Mouse (Mus musculus) ES-Bruce4 (cell line): Measurements from ENCODE around the gene H2-Ab1. TPM values are rescaled to one million over a fixed set of nuclear protein-coding genes. Genes with fewer than 3 reads are reported as not detected.

Experiments used
- H3K27ac ChIP-seq: 2 replicates; pipeline ENCODE4 v1.5.1; 2012; ENCODE audit warnings: low read length, inconsistent platforms; ENCODE audit not compliant: insufficient read depth
- H3K27me3 ChIP-seq: 2 replicates; pipeline ENCODE4 v1.6.1; 2012; ENCODE audit warnings: mild to moderate bottlenecking, low read length, inconsistent platforms; ENCODE audit not compliant: control insufficient read depth, poor library complexity, insufficient read depth, severe bottlenecking
- H3K36me3 ChIP-seq: 2 replicates; pipeline ENCODE4 v1.6.1; 2012; ENCODE audit warnings: inconsistent platforms, mild to moderate bottlenecking, low read length, moderate library complexity; ENCODE audit not compliant: control insufficient read depth, poor library complexity, insufficient read depth, severe bottlenecking
- H3K4me1 ChIP-seq: one replicate; pipeline ENCODE4 v1.8.1; 2011; ENCODE audit warnings: low read length; ENCODE audit not compliant: control insufficient read depth, insufficient read depth
- H3K4me3 ChIP-seq: 2 replicates; pipeline ENCODE4 v1.5.1; 2011; ENCODE audit warnings: low read depth, mild to moderate bottlenecking, low read length
- H3K9ac ChIP-seq: 2 replicates; pipeline ENCODE4 v1.6.1; 2012; ENCODE audit warnings: low read depth, mild to moderate bottlenecking, inconsistent platforms; ENCODE audit not compliant: poor library complexity, severe bottlenecking
- H3K9me3 ChIP-seq: replicated peaks from 2 replicates; pipeline ENCODE4 v1.6.1; 2012; ENCODE audit warnings: mild to moderate bottlenecking, low read length, inconsistent platforms; ENCODE audit not compliant: control insufficient read depth, poor library complexity, insufficient read depth, severe bottlenecking
- CTCF ChIP-seq: IDR thresholded peaks from one replicate; pipeline ENCODE4 v1.8.1; 2011; ENCODE audit warnings: low read depth, low read length
- EP300 ChIP-seq: IDR thresholded peaks from 2 replicates; pipeline ENCODE4 v1.6.1; 2011; ENCODE audit warnings: low read depth, low read length; ENCODE audit not compliant: insufficient read depth
- POLR2A ChIP-seq: IDR thresholded peaks from one replicate; pipeline ENCODE4 v1.8.1; 2011; ENCODE audit warnings: low read length; ENCODE audit not compliant: insufficient read depth
- polyA plus RNA-seq: library from polyadenylated mRNA; stranded (reverse); fragments of >200 nt; gene quantifications from 2 replicates; pipeline ENCODE4 v1.2.4, GENCODE M21; 2011; ENCODE audit warnings: low read depth; ENCODE audit not compliant: missing spikeins, insufficient read depth, insufficient read length

Gene H2-Ab1
- polyA plus RNA-seq, 1 experiment = 2.4 TPM

- Histone ChIP-seq H3K4me3 (no peak overlapping the region), H3K4me1 (no peaks in the 10 kb centered on the region), H3K9me3 (no peaks in the 10 kb centered on the region), H3K9ac (no peak overlapping the region), H3K36me3 (no peaks in the 10 kb centered on the region), H3K27ac (no peak overlapping the region), H3K27me3 (0 out of 2 replicates have a peak, but pooled peaks cover 5% of the 10 kb centered on the region)
- no peak for TF ChIP-seq EP300
- TF ChIP-seq CTCF = no peak
- no peak for TF ChIP-seq POLR2A
Observed at GRCm38 (mm10) chr17:34268748-34269147, 11.3 kb downstream of the H2-Ab1 start.

GRCm38 (mm10) chr17:34269817-34270216 is 12.3 kb downstream of the H2-Ab1 start:
- no peak overlapping the region for H3K27ac ChIP-seq
- H3K9ac ChIP-seq = no peak overlapping the region
- 0 out of 2 replicates have a peak, but pooled peaks cover under 1% of the 10 kb centered on the region for H3K27me3 ChIP-seq
- no peaks in the 10 kb centered on the region for H3K9me3 ChIP-seq
- no peak for TF ChIP-seq CTCF
- no peak for TF ChIP-seq POLR2A
- TF ChIP-seq EP300 = no peak
- H3K4me3 ChIP-seq = no peak overlapping the region
- H3K4me1 ChIP-seq = no peaks in the 10 kb centered on the region
- no peaks in the 10 kb centered on the region for H3K36me3 ChIP-seq

- Histone ChIP-seq H3K27ac (no peak overlapping the region), H3K4me3 (no peak overlapping the region), H3K4me1 (no peaks in the 10 kb centered on the region), H3K9me3 (no peaks in the 10 kb centered on the region), H3K9ac (no peak overlapping the region), H3K36me3 (no peaks in the 10 kb centered on the region), H3K27me3 (no peaks in the 10 kb centered on the region)
- no peak for TF ChIP-seq EP300
- TF ChIP-seq CTCF = no peak
- no peak for TF ChIP-seq POLR2A
Observed at GRCm38 (mm10) chr17:34270230-34270629, 12.7 kb downstream of the H2-Ab1 start.

GRCm38 (mm10) chr17:34270940-34271339 is 13.5 kb downstream of the H2-Ab1 start:
- H3K27ac ChIP-seq = no peak overlapping the region
- no peaks in the 10 kb centered on the region for H3K4me1 ChIP-seq
- no peaks in the 10 kb centered on the region for H3K27me3 ChIP-seq
- no peaks in the 10 kb centered on the region for H3K36me3 ChIP-seq
- H3K9me3 ChIP-seq = no peaks in the 10 kb centered on the region
- no peak overlapping the region for H3K9ac ChIP-seq
- TF ChIP-seq EP300 = no peak
- H3K4me3 ChIP-seq = no peak overlapping the region

GRCm38 (mm10) chr17:34272102-34272501 is 14.6 kb downstream of the H2-Ab1 start:
- no peaks in the 10 kb centered on the region for H3K9me3 ChIP-seq
- no peak overlapping the region for H3K27ac ChIP-seq
- no peaks in the 10 kb centered on the region for H3K4me1 ChIP-seq
- no peak overlapping the region for H3K9ac ChIP-seq
- TF ChIP-seq EP300 (no peak), CTCF (no peak), POLR2A (no peak)
- no peaks in the 10 kb centered on the region for H3K27me3 ChIP-seq
- H3K36me3 ChIP-seq = no peaks in the 10 kb centered on the region
- H3K4me3 ChIP-seq = no peak overlapping the region

GRCm38 (mm10) chr17:34280499-34281038 is 23.1 kb downstream of the H2-Ab1 start:
- TF ChIP-seq EP300 (no peak), POLR2A (no peak), CTCF (no peak)

GRCm38 (mm10) chr17:34281836-34282235 is 24.3 kb downstream of the H2-Ab1 start:
- H3K4me1 ChIP-seq = no peaks in the 10 kb centered on the region

More at GRCm38 (mm10) chr17:34280499-34281038, 23.1 kb downstream of the H2-Ab1 start:
- H3K4me1 ChIP-seq = no peaks in the 10 kb centered on the region
- no peaks in the 10 kb centered on the region for H3K36me3 ChIP-seq
- no peaks in the 10 kb centered on the region for H3K9me3 ChIP-seq
- no peaks in the 10 kb centered on the region for H3K27me3 ChIP-seq
- H3K9ac ChIP-seq = no peak overlapping the region
- no peak overlapping the region for H3K27ac ChIP-seq
- no peak overlapping the region for H3K4me3 ChIP-seq

More at GRCm38 (mm10) chr17:34281836-34282235, 24.3 kb downstream of the H2-Ab1 start:
- Histone ChIP-seq H3K36me3 (no peaks in the 10 kb centered on the region), H3K27me3 (no peaks in the 10 kb centered on the region), H3K9me3 (no peaks in the 10 kb centered on the region), H3K9ac (no peak overlapping the region), H3K27ac (no peak overlapping the region), H3K4me3 (no peak overlapping the region)
- TF ChIP-seq CTCF = no peak
- no peak for TF ChIP-seq POLR2A
- TF ChIP-seq EP300 = no peak
